Mouse (Mus musculus) regulatory T cell (primary cell): Measurements from ENCODE around the gene Arsk.

Experiments used
- in situ Hi-C: fragments of 300-600 bp; cut with MboI, MseI; formaldehyde crosslinking; loops from one replicate; pipeline ENCODE4 v1.15.1; 2025; ENCODE audit warnings: high pct_unique_total_duplicates

Gene Arsk

DNA sequence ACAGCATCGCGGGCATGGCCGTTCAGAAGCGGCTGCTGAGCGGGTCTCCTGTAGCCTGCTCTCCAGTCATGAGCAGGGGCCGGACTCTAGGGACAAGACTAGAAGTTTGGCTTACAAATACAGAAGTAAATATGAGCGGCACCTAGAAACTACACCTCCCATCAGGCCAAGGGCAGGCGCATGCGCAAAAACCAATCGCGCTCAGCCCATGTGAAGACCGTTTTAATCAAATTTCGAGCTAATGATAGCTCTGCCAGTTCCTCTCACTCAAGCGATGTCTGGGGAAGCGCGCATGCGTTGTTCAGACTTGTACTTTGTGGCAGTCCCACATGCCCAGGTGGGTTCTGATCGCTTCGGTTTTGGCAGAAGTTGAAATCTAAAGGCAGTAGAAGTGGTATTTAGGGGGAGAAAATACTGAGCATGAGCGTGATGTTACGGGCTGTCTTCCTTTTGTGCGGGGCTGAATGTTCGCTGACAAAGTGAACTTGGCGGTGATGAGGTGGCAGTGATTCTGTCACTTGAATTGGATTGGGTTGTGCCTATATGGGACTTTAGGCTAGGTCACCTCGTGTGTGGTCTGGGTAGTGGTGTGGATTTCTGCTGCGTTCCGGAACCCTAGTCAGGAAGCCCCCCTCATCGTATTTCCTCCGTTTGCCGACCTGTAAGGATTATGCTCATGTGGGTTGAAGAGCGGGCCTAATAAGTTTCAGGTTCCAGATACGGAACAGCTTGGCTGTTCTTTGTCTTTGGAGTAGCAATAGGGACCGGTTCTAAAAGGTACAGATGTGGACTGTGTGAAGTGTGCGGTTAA lies at the start of gene Arsk, which contains the start of gene Ttc37:
TSS of gene Arsk (minus strand) at position 168 of the 811 bp plus-strand sequence.
TSS of gene Ttc37 (plus strand) at position 242 of the 811 bp plus-strand sequence.
- in situ Hi-C loops: no loop called here

- in situ Hi-C loops: no loop called here
These were observed 42.8 kb upstream of the Arsk start for GRCm38 (mm10) chr13:76141117-76141808.

GRCm38 (mm10) chr13:76138862-76139261 lies 40.4 kb upstream of the Arsk start:
- in situ Hi-C loops: no loop called here

DNA sequence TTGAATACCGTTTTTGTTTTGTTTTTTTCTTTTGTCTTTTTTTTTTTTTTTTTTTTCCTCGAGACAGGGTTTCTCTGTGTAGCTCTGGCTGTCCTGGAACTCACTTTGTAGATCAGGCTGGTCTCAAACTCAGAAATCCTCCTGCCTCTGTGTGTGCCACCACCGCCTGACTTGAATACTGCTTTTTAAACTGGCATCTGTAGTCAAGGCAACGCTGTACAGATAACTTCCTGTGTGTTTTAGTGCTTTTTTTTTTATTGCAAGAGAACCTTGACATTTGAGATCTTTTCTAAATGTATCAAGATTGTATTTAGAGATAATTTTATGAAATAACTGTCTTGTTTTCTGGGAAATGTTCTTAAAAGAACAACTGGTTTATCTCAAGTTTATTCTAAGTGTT lies 34.0 kb upstream of the Arsk start:
- in situ Hi-C loops: no loop called here

DNA sequence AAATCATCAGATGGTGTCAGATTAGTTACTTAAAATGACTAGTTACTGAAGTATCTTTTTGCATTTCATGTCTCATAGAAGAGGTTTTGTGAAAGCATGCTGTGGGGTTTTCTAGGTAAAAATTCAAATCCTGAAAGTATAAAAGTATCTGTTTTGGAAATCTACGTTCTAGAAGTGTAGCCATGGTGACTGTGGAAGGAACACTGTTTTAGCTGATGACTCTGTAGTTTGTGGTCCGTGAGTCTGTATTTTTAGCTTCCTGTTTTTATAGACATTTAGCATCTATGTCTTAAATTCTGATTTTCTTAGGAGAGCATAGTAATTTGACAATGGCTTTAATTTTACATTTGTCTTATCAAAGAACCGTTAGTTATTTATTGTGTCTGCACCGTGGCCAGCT lies 30.3 kb upstream of the Arsk start:
- in situ Hi-C loops: no loop called here

DNA sequence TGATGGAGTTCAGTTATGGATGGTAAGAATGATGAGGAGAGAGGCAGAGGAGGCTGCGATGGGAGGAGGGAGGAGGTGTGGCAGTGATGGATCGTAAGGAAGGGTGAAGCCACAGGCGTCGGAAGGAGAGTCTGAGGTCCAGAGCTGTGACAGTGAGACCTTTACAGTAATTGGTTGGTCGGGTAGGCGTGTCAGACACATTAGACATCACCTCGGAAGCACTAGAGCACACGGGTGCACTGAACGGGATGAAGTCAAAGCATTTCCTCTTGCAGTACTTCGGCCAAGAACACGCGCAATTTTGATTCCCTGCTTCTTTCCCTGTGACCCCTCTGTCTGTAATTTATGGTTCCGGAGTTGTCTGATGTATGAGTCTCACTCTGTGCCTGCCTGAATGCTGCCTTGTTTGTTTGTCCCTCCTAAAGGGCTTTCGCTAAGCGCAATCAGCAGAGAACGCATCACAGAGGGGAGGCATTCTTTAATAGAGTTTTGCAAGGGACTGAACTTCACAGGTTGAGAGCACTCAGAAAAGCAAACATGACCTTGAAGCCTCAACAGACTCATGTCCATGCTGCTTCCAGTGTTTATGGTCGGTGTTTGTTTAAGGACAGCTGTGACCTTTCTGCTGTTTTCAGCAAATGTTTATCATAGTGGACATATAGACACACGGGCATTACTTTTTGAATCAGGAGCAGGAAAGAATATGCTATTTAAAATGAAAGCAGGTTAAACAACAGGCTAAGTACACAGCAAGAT lies 10.8 kb upstream of the Arsk start:
- in situ Hi-C loops: no loop called here

DNA sequence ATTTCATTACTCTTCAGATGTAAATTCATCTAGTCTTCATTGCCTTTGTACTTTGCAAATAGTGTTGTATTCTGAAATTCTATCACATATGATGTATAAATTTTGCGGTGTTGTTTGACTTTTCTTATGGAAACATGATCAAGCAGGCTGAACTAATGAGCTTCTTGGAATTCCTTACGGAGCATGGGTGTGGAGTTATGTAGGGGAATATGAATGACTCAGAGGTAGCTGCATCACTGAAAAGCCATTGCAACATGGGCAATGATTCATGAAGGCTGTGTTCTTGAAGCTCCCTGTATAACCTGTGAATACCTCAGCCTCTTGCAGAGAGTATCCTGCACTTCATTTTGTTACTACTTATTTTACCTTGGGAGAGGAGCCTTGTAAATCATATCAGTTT lies 3.5 kb upstream of the Arsk start:
- in situ Hi-C loops: loop anchor here (5.0 kb wide), 1 partner anchor 75 kb away; no protein-coding TSS in a partner anchor

DNA sequence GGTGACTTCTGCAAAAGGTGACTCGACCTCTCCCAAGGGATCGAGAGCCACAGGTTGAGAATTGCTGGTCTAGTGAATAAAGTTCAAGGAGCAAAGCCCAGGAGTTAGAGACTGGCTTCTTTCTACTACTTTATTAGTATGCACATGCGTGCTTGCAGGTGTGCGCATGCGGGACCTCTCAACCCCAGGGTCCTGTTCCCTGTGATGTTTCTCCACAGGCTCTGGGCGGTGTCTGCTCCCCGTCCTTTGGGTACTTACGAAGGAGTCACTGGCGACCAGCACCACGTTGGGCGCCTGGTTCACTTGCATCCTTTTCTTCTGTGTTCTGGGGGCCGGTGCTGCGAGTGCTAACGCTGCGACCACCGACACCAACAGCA lies 356 bp downstream of the Arsk start:
- in situ Hi-C loops: no loop called here

DNA sequence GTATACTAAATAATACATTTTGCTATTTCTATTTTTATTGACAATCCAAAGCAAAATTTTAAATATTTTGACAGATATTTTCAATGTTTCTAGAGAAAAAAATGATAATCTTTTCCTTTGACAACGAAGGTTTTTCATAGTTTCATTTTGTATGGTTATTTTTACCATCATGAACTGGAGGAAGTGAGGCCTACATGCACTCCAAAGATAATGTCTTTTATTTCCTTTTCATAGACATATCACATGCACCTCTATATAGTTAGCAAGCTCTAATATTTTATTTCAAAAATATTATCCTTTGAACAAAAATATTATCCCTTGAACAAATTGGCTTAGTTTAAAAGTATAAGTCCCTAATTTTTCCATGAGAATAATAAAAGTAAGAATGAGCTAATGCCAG lies 24.1 kb downstream of the Arsk start:
- in situ Hi-C loops: no loop called here

DNA sequence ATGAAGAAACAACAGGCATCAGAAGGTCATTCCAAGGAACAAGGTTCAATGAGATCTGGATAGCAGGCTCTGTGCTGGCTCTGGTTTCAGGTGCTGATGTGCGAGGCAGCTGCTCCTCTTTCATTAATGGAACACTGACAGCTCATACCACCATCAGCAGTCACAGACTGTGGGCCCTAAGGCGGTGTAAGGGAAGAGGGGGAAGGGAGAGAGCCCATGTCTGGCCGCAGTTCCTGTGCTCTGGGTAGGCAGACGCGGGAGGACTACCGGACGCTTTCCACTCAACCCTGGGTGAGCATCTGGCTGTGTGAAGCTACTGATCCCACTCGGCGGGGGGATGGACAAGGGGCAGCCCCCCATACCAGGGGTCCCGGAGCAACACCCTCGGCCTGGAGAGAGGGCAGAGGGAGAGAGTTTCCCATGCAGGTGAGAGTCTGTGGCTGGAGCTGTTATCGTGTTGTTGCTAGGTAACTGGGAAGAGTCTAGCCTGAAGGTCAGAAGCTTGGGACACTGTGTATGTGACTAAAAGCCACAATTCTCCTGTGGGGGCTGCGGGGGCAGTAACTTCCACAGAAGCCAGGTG lies 34.0 kb downstream of the Arsk start:
- in situ Hi-C loops: no loop called here

- in situ Hi-C loops: no loop called here
These were observed 34.9 kb downstream of the Arsk start for GRCm38 (mm10) chr13:76063548-76063947.

DNA sequence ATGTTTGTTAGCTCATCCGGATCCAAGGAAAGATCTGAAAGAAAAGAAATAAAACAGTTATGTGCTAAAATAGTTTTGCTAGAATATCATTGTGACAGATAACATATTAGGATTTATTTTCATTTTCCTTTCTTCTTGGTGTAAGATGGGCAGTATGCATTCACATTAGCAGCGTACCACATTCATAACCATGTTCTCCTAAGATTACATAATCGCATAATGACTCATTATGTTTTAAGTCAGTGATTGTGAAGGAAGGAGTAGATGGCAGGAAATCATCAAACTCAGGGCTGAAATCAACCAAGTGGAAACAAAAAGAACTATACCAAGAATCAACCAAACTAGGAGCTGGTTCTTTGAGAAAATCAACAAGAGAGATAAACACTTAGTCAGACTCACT lies 35.9 kb downstream of the Arsk start:
- in situ Hi-C loops: no loop called here

DNA sequence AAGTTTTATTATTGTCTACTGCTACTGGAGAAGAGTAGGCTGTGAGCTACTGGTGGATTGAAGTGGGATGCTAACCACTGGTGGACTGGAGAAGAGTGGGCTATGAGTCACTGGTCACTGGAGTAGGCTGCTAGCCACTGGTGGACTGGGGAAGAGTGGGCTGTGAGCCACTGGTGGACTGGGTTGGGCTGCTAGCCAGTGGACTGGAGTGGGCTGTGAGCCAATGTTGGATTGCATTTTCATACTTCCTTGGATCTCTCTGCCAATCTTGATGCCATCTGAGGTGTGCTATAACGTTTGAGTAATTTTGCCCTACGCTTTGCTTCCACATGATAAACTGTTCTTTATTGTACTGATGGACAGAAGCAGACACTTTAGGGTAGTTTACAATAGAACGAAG lies 36.3 kb downstream of the Arsk start:
- in situ Hi-C loops: no loop called here

DNA sequence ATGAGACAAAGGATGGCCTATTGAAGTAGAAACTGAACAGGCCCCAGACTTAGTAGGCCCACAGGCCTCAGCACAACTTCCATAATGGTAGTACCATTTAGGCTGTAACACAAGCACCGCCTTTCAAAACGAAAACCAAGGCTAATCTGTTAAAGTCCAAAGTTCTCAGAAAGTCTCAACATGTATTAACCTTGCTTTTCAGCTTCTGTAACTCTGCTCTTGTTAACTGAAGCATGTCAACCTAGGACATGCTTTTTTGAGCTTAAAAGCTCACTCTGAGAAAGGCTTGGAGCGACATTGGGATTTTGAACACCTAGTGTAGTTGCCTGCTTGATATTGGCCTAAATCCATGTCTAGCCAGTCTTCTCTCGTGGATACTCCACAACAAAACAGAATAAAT lies 38.9 kb downstream of the Arsk start:
- in situ Hi-C loops: no loop called here

DNA sequence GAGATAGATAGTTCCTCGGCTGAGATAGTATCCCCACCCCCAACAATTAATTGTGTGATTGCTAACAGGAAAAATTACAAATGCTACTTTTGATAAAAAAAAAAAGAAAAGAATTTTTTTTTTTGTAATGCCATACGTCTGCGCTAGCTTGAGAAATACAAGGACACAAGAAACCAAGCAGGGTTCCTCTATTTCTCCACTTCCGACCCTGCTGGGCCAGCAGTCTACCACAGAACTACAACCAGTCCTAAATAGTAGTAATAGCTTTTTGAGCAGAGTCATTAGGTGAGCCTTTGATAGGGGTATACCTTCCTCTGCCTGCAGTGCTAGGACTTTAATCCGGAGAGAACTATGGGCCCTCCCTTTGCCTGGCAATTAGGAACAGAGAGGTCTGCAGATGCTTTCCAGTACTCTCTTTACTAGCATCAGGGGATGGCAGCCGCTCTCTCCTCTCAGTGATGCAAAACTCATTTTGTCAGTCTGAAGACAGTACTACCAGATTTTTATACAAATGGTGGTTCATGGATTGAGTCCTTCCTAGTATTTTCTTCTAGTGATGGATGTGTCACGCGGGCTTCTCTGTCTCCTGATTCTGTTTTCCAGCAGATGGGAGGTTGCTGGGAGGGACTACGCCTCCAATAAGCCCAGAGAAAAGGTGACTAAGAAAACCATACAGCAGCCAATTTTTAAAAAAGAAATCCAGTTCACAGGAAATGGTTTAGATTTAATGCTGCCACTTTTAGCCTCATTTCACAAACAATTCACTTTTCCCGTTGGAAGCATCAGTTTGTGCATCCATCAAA lies 41.0 kb downstream of the Arsk start:
- in situ Hi-C loops: no loop called here

DNA sequence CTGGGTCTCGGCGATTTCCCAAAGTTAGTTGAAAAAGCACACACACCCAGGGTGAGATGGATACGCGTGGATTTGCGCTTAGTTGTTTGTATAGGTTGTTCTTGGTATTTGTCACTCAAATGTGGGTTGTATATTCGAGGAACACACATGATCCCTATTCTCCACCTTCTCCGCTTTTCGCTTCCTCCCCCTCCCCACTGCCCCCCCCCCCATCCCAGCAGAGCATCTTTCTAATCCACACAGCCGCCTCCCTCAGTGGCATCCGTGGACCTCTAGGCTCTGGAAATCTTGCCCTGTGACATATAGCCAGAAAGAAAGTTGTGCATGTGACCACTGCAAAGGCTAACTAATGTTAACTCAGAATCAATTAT lies 41.6 kb downstream of the Arsk start, which contains the start of gene Gpr150:
TSS of gene Gpr150 (minus strand) at position 101 of the 371 bp plus-strand sequence.
- in situ Hi-C loops: no loop called here

DNA sequence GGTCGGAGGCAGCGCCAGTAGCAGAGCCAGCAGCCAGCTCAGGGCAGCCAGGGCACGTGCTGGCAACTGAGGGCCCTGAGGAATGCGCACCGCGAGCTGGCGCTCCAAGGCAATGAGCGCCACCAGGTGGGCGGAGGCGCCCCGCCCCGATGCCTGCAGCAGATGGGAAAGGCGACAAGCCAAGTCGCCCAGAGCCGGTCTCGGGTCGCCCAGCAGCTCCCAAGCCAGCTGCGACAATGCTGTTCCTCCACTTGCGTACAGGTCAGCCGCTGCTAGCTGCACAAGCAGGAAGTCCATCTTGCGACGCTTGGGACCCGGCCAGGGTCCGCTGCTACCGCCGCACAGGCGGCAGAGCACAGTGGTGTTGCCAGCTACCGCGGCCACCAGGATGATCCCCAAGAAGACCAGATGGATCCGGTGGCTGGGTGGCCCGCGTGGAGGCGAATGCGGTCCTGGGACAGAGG lies 42.2 kb downstream of the Arsk start:
- in situ Hi-C loops: no loop called here

DNA sequence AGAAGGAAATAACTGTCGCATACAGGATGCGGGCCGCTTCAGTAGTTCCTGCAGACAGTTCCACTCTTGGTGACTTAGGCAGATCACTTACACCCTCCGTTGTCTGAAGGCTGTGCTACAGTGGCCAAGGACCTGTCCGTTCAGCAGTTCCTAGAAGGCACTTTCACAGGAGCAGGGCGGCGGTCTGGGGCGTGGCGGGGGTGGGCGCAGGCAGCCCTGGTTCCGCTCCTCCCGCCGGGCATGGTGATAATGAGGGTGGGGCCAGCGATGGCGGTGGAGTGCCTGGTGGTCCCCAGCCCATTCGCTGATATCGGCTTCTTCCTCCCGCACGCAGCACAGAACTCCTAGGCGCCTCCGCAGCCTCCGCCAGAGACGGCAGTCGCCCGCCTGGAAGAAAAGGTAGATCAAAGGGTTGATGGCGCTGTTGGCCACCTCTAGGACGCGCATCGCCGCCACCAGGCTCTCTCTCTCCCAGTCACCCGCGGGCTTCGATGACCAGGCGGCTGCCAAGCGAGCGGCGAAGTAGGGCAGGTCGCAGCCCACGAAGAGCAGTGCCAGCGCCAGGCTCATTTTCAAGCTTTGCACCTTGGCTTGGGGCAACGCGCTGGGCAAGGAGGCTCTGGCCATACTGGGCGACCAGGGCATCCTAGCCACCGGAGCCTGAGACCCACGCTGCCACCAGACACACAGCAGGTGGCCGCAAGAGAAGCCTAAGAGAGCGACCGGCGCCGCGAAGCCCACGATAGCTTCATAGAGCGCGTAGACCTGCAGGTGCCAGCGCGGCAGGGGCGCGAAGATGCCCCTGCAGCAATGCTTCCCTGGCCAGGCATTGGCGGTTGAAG lies 42.8 kb downstream of the Arsk start:
- in situ Hi-C loops: no loop called here

- in situ Hi-C loops: no loop called here
These were observed 53.5 kb downstream of the Arsk start for GRCm38 (mm10) chr13:76044971-76045370.

DNA sequence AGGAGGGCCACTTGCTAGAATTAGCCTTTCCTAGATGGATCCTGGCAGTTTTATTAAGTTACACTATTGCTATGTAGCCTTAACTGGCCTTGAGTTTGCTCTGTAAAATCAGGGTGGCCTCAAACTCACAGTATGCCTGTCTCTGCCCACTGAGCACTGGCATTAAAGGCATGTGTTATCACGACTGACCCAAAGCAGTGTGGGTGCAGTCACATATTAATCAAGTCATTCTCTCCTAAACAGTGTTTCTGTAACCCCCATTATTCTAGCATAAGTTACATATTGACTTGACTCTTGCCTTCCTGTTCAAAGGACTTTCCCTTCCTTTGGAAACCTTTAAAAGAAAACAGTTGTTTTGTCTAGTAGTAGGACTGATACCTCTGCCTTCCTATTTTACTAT lies 56.0 kb downstream of the Arsk start:
- in situ Hi-C loops: no loop called here
